Mouse (Mus musculus) hindbrain, embryonic 14.5 days (tissue): ENCODE data around the gene Mob3c. TPM values are rescaled to one million over a fixed set of nuclear protein-coding genes. Genes with fewer than 3 reads are reported as not detected.

Experiments
- ATAC-seq: fragments of 200-750 bp; cut with Nextera tagmentation; 2 replicates; pipeline ENCODE4 v1.8.0; 2017; ENCODE audit warnings: moderate number of reproducible peaks, mild to moderate bottlenecking, moderate TSS enrichment, moderate library complexity; ENCODE audit not compliant: low FRiP score
- DNase-seq: peaks from one replicate; pipeline ENCODE4 v3.0.0-alpha.2; 2015; ENCODE audit warnings: low spot score
- H3K27ac ChIP-seq: fragments of 300-500 bp; sonication (generic); 2 replicates; pipeline ENCODE4 v1.5.1; 2014; ENCODE audit warnings: mild to moderate bottlenecking, moderate library complexity
- H3K27me3 ChIP-seq: fragments of 300-500 bp; sonication (generic); 2 replicates; pipeline ENCODE4 v1.6.1; 2014; ENCODE audit warnings: mild to moderate bottlenecking, low read length, mixed read lengths; ENCODE audit not compliant: control insufficient read depth, insufficient read depth
- H3K36me3 ChIP-seq: fragments of 300-500 bp; sonication (generic); replicated peaks from 2 replicates; pipeline ENCODE4 v1.6.1; 2014; ENCODE audit not compliant: control insufficient read depth, insufficient read depth
- H3K4me1 ChIP-seq: fragments of 300-500 bp; sonication (generic); replicated peaks from 2 replicates; pipeline ENCODE4 v1.6.1; 2014; ENCODE audit warnings: antibody characterized with exemption, low read length, mixed read lengths; ENCODE audit not compliant: control insufficient read depth, insufficient read depth
- H3K4me2 ChIP-seq: fragments of 300-500 bp; sonication (generic); replicated peaks from 2 replicates; pipeline ENCODE4 v1.6.1; 2014; ENCODE audit warnings: mild to moderate bottlenecking, moderate library complexity
- H3K4me3 ChIP-seq: fragments of 300-500 bp; sonication (generic); replicated peaks from 2 replicates; pipeline ENCODE4 v1.5.1; 2014; ENCODE audit warnings: mild to moderate bottlenecking, low read length
- H3K9ac ChIP-seq: fragments of 300-500 bp; sonication (generic); 2 replicates; pipeline ENCODE4 v1.6.1; 2014
- H3K9me3 ChIP-seq: fragments of 300-500 bp; sonication (generic); 2 replicates; pipeline ENCODE4 v1.6.1; 2016; ENCODE audit warnings: low read length; ENCODE audit not compliant: control insufficient read depth
- WGBS: fragments of 180-500 bp; shearing (Covaris S2); extraction: QIAGEN DNeasy Blood & Tissue Kit; methylation state at CpG from one replicate; pipeline ENCODE4 v1.1.7; 2014; 5-methylcytosine and 5-hydroxymethylcytosine counted together
- polyA plus RNA-seq: library from polyadenylated mRNA; unstranded; fragments of >200 nt; fragmentation: Nextera tagmentation; extraction: Ambion mirVana; gene quantifications from 2 replicates; pipeline ENCODE4 v1.2.1, GENCODE M21; 2014

Mob3c gene
- 5.5 and 5.8 TPM in 2 replicates for polyA plus RNA-seq

GRCm38 (mm10) chr4:115827888-115828571 lies at the start of gene Mob3c:
TSS of gene Mob3c (plus strand) at chr4:115828092.
- 0% methylated on average over 50 of the region's 57 CpGs for WGBS
- H3K27me3 ChIP-seq = no peaks in the 10 kb centered on the region
- peak; percentile 89 for ATAC-seq

GRCm38 (mm10) chr4:115780269-115780668 lies 47.6 kb upstream of the Mob3c start:
- Histone ChIP-seq H3K27me3 (no peaks in the 10 kb centered on the region), H3K27ac (no peak overlapping the region), H3K9ac (no peak overlapping the region), H3K4me1 (peaks cover 1% of the 10 kb centered on the region; the same call in 1 of the 2 replicates), H3K9me3 (no peaks in the 10 kb centered on the region), H3K4me3 (no peak overlapping the region), H3K4me2 (no peak overlapping the region), H3K36me3 (peaks cover 11% of the 10 kb centered on the region)
- ATAC-seq (no peak), DNase-seq (no peak)
- WGBS = 36% methylated on average over 6 of the region's 6 CpGs

More at GRCm38 (mm10) chr4:115827888-115828571, at the start of gene Mob3c:
- H3K9me3 ChIP-seq = no peaks in the 10 kb centered on the region
- 0 out of 2 replicates have a peak, but pooled peaks cover 10% of the 10 kb centered on the region for H3K36me3 ChIP-seq
- peak; percentile 71 for DNase-seq
- peak within 1 kb of the TSS; percentile 76 for H3K9ac ChIP-seq
- no peaks in the 10 kb centered on the region for H3K4me1 ChIP-seq
- peak within 1 kb of the TSS; percentile 71 for H3K4me2 ChIP-seq
- H3K4me3 ChIP-seq = peak within 1 kb of the TSS; percentile 83
- H3K27ac ChIP-seq = peak within 1 kb of the TSS; percentile 63

- H3K9me3 ChIP-seq = no peaks in the 10 kb centered on the region
- peaks cover 10% of the 10 kb centered on the region for H3K36me3 ChIP-seq
- ATAC-seq = no peak
- no peaks in the 10 kb centered on the region for H3K27me3 ChIP-seq
- no peak within 1 kb of the TSS for H3K4me2 ChIP-seq
- H3K9ac ChIP-seq = no peak within 1 kb of the TSS
- peaks cover 7% of the 10 kb centered on the region for H3K4me1 ChIP-seq
- DNase-seq = no peak
- no peak within 1 kb of the TSS for H3K4me3 ChIP-seq
- no peak within 1 kb of the TSS for H3K27ac ChIP-seq
- WGBS = 89% methylated on average over 3 of the region's 3 CpGs
Observed at GRCm38 (mm10) chr4:115780918-115781317, 47.0 kb upstream of the Mob3c start, which contains the start of gene Tex38. TSS of gene Tex38 (minus strand) at chr4:115781018.

- peaks cover 7% of the 10 kb centered on the region for H3K4me1 ChIP-seq
- H3K4me2 ChIP-seq = no peak overlapping the region
- no peak overlapping the region for H3K4me3 ChIP-seq
- no peaks in the 10 kb centered on the region for H3K36me3 ChIP-seq
- ATAC-seq (no peak), DNase-seq (no peak)
- H3K27me3 ChIP-seq = no peaks in the 10 kb centered on the region
- no peaks in the 10 kb centered on the region for H3K9me3 ChIP-seq
- no peak overlapping the region for H3K27ac ChIP-seq
- 92% methylated on average over 5 of the region's 5 CpGs for WGBS
- H3K9ac ChIP-seq = no peak overlapping the region
Observed at GRCm38 (mm10) chr4:115782026-115782805, 45.7 kb upstream of the Mob3c start.

- under 1% methylated on average over 54 of the region's 69 CpGs for WGBS
- DNase-seq = peak; percentile 76
- peak; percentile 91 for ATAC-seq
Observed at GRCm38 (mm10) chr4:115784769-115785510, 43.0 kb upstream of the Mob3c start, which contains the start of gene Atpaf1. TSS of gene Atpaf1 (plus strand) at chr4:115784812.

GRCm38 (mm10) chr4:115785511-115786034 lies 42.3 kb upstream of the Mob3c start:
- no peaks in the 10 kb centered on the region for H3K27me3 ChIP-seq
- H3K4me3 ChIP-seq = peak overlapping the region; percentile 76
- H3K36me3 ChIP-seq = peaks cover 18% of the 10 kb centered on the region
- 65% methylated on average over 7 of the region's 7 CpGs for WGBS
- H3K4me1 ChIP-seq = peaks cover 7% of the 10 kb centered on the region
- H3K4me2 ChIP-seq = peak overlapping the region; percentile 69
- peak overlapping the region; percentile 84 for H3K9ac ChIP-seq
- no peak for DNase-seq
- 0 out of 2 replicates have a peak overlapping the region, but pooled peaks have one; percentile 56 for H3K27ac ChIP-seq
- H3K9me3 ChIP-seq = no peaks in the 10 kb centered on the region
- ATAC-seq = peak; percentile 12; the same call in 1 of the 2 replicates

More at GRCm38 (mm10) chr4:115784769-115785510, 43.0 kb upstream of the Mob3c start, which contains the start of gene Atpaf1:
- peak within 1 kb of the TSS; percentile 84 for H3K9ac ChIP-seq
- H3K4me2 ChIP-seq = peak within 1 kb of the TSS; percentile 69
- peak within 1 kb of the TSS; percentile 56 for H3K27ac ChIP-seq
- no peaks in the 10 kb centered on the region for H3K27me3 ChIP-seq
- peaks cover 12% of the 10 kb centered on the region for H3K36me3 ChIP-seq
- H3K9me3 ChIP-seq = no peaks in the 10 kb centered on the region
- H3K4me1 ChIP-seq = peaks cover 7% of the 10 kb centered on the region
- H3K4me3 ChIP-seq = peak within 1 kb of the TSS; percentile 76

- Histone ChIP-seq H3K36me3 (peaks cover 53% of the 10 kb centered on the region), H3K27me3 (no peaks in the 10 kb centered on the region), H3K27ac (no peak overlapping the region), H3K9me3 (no peaks in the 10 kb centered on the region), H3K4me1 (0 out of 2 replicates have a peak, but pooled peaks cover under 1% of the 10 kb centered on the region), H3K4me2 (no peak overlapping the region), H3K4me3 (no peak overlapping the region), H3K9ac (no peak overlapping the region)
- 81% methylated on average over 3 of the region's 3 CpGs for WGBS
- ATAC-seq (no peak), DNase-seq (no peak)
Observed at GRCm38 (mm10) chr4:115790864-115791263, 37.0 kb upstream of the Mob3c start.

GRCm38 (mm10) chr4:115795360-115795759 lies 32.5 kb upstream of the Mob3c start:
- ATAC-seq = no peak

More at GRCm38 (mm10) chr4:115795360-115795759, 32.5 kb upstream of the Mob3c start:
- Histone ChIP-seq H3K9me3 (no peaks in the 10 kb centered on the region), H3K4me3 (no peak overlapping the region), H3K9ac (no peak overlapping the region), H3K4me2 (no peak overlapping the region), H3K36me3 (peaks cover 82% of the 10 kb centered on the region), H3K27ac (no peak overlapping the region), H3K4me1 (no peaks in the 10 kb centered on the region), H3K27me3 (no peaks in the 10 kb centered on the region)
- no peak for DNase-seq
- 96% methylated on average over 3 of the region's 3 CpGs for WGBS
